ENCODE assay signal across 8 mouse cellular contexts in the genomic region with DNA sequence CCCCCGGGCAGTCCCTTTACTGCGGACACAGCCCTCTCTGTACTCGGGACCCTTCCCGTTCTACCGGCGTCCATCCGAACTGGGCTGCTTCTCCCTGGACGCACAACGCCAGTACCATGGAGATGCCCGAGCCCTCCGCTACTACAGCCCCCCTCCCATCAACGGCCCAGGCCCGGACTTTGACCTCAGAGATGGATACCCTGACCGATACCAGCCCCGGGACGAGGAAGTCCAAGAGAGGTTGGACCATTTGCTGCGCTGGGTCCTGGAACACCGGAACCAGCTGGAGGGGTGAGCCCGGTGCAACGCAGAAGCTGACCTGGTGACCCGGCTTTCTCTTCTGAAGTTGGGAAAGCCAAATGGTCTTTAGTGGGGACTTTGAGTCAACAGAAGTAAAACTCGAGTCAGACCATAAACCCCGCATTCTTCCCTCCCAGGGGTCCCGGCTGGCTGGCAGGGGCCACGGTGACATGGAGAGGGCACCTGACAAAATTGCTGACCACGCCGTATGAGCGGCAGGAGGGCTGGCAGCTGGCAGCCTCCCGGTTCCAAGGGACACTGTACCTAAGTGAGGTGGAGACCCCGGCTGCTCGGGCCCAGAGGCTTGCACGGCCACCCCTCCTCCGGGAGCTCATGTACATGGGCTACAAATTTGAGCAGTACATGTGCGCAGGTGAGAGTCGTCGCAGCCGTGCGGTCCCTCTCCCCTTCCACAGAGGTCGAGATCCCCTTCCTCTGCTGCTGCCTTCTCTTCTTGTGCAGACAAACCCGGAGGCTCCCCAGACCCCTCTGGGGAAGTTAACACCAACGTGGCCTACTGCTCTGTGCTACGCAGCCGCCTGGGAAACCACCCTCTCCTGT. TPM values are rescaled to one million over a fixed set of nuclear protein-coding genes. Genes with fewer than 3 reads are reported as not detected.
A peak's percentile ranks its signal among the peaks of the same experiment; 100 is the strongest.
DNase-seq lines count a peak whose midpoint lies in the region; ATAC-seq lines count a peak whose summit lies in the region.

No protein-coding gene starts in this region.

- DNase-seq in left cerebral cortex, postnatal 4 days: peak; percentile 23
- DNase-seq in left cerebral cortex, adult 11 months (ENCODE audit: low spot score): no peak
- no peak for DNase-seq in embryonic facial prominence, embryonic 11.5 days (ENCODE audit: low spot score)
- no peak for DNase-seq in hindbrain, embryonic 10.5 days (ENCODE audit: low spot score)
- DNase-seq in liver, embryonic 11.5 days (ENCODE audit: low spot score): no peak
- no peak for DNase-seq in urinary bladder, postnatal 25 days (ENCODE audit: low spot score)
- DNase-seq in frontal cortex, postnatal 36 days (ENCODE audit: low spot score in 2 of 2): no peak

- no peaks in the 10 kb centered on the region; the same call in none of the 2 replicates for H3K4me1 ChIP-seq in embryonic facial prominence, embryonic 11.5 days (ENCODE audit: control insufficient read depth, insufficient read depth, low read length)
- peaks cover 32% of the 10 kb centered on the region for H3K4me1 ChIP-seq in hindbrain, embryonic 10.5 days (replicated peaks)
- peaks cover 27% of the 10 kb centered on the region for H3K4me1 ChIP-seq in liver, embryonic 11.5 days (replicated peaks; ENCODE audit: control insufficient read depth, insufficient read depth, low read length)
- peaks cover 17% of the 10 kb centered on the region for H3K4me1 ChIP-seq in stomach, embryonic 14.5 days (ENCODE audit: control insufficient read depth, insufficient read depth, low read length)

- no peaks in the 10 kb centered on the region for H3K27me3 ChIP-seq in embryonic facial prominence, embryonic 11.5 days (ENCODE audit: control insufficient read depth, insufficient read depth, low read length)
- H3K27me3 ChIP-seq in hindbrain, embryonic 10.5 days (ENCODE audit: insufficient read depth, poor library complexity, severe bottlenecking): no peaks in the 10 kb centered on the region
- no peaks in the 10 kb centered on the region for H3K27me3 ChIP-seq in liver, embryonic 11.5 days (replicated peaks; ENCODE audit: control insufficient read depth, insufficient read depth, low read length)
- no peaks in the 10 kb centered on the region for H3K27me3 ChIP-seq in stomach, embryonic 14.5 days (ENCODE audit: control insufficient read depth, insufficient read depth, low read length)

- WGBS in embryonic facial prominence, embryonic 11.5 days: 36% methylated on average over 40 of the region's 43 CpGs
- 39% methylated on average over 43 of the region's 43 CpGs for WGBS in hindbrain, embryonic 10.5 days
- 35% methylated on average over 43 of the region's 43 CpGs for WGBS in liver, embryonic 11.5 days
- 35% methylated on average over 43 of the region's 43 CpGs for WGBS in stomach, embryonic 14.5 days

- H3K27ac ChIP-seq in embryonic facial prominence, embryonic 11.5 days (replicated peaks; ENCODE audit: low read depth, low read length): peak overlapping the region; percentile 35; the same call in 1 of the 2 replicates
- peak overlapping the region; percentile 87 for H3K27ac ChIP-seq in hindbrain, embryonic 10.5 days
- H3K27ac ChIP-seq in liver, embryonic 11.5 days (ENCODE audit: low read depth, low read length): peak overlapping the region; percentile 57
- H3K27ac ChIP-seq in stomach, embryonic 14.5 days (ENCODE audit: low read length): 0 out of 2 replicates have a peak overlapping the region, but pooled peaks have one; percentile 4

- 0 out of 2 replicates have a peak, but pooled peaks have one; percentile 22 for ATAC-seq in embryonic facial prominence, embryonic 11.5 days (replicated peaks; ENCODE audit: insufficient number of reproducible peaks, low FRiP score, low TSS enrichment, low read depth)
- ATAC-seq in liver, embryonic 11.5 days (replicated peaks; ENCODE audit: low FRiP score): 0 out of 2 replicates have a peak, but pooled peaks have one; percentile 4
- ATAC-seq in stomach, embryonic 14.5 days (ENCODE audit: insufficient number of reproducible peaks, insufficient read depth, low FRiP score, low read depth): peak; percentile 15; the same call in 1 of the 2 replicates

- peak overlapping the region; percentile 61 for H3K4me3 ChIP-seq in embryonic facial prominence, embryonic 11.5 days (ENCODE audit: low read depth, low read length)
- H3K4me3 ChIP-seq in hindbrain, embryonic 10.5 days: peak overlapping the region; percentile 86
- H3K4me3 ChIP-seq in liver, embryonic 11.5 days (ENCODE audit: low read depth, low read length): peak overlapping the region; percentile 71
- H3K4me3 ChIP-seq in stomach, embryonic 14.5 days (ENCODE audit: low read depth, low read length): peak overlapping the region; percentile 63

- peak overlapping the region; percentile 90 for H3K4me2 ChIP-seq in embryonic facial prominence, embryonic 11.5 days (ENCODE audit: low read depth, low read length)
- H3K4me2 ChIP-seq in liver, embryonic 11.5 days: peak overlapping the region; percentile 92
- H3K4me2 ChIP-seq in stomach, embryonic 14.5 days (replicated peaks; ENCODE audit: low read depth, low read length): peak overlapping the region; percentile 93

- H3K9me3 ChIP-seq in embryonic facial prominence, embryonic 11.5 days (replicated peaks; ENCODE audit: control insufficient read depth, low read length): no peaks in the 10 kb centered on the region
- H3K9me3 ChIP-seq in hindbrain, embryonic 10.5 days: no peaks in the 10 kb centered on the region
- H3K9me3 ChIP-seq in liver, embryonic 11.5 days (ENCODE audit: control insufficient read depth, low read length): no peaks in the 10 kb centered on the region
- no peaks in the 10 kb centered on the region for H3K9me3 ChIP-seq in stomach, embryonic 14.5 days (ENCODE audit: control insufficient read depth, low read depth, low read length)

- H3K9ac ChIP-seq in embryonic facial prominence, embryonic 11.5 days (replicated peaks; ENCODE audit: low read length): peak overlapping the region; percentile 71
- peak overlapping the region; percentile 74 for H3K9ac ChIP-seq in liver, embryonic 11.5 days (ENCODE audit: low read depth, low read length)
- peak overlapping the region; percentile 50 for H3K9ac ChIP-seq in stomach, embryonic 14.5 days (replicated peaks; ENCODE audit: low read depth, low read length)

- no peaks in the 10 kb centered on the region; the same call in 1 of the 2 replicates for H3K36me3 ChIP-seq in embryonic facial prominence, embryonic 11.5 days (replicated peaks; ENCODE audit: control insufficient read depth, insufficient read depth, low read depth, low read length)
- H3K36me3 ChIP-seq in hindbrain, embryonic 10.5 days: peaks cover 68% of the 10 kb centered on the region
- peaks cover 17% of the 10 kb centered on the region; the same call in 1 of the 2 replicates for H3K36me3 ChIP-seq in liver, embryonic 11.5 days (ENCODE audit: control insufficient read depth, insufficient read depth, low read length)
- peaks cover 33% of the 10 kb centered on the region for H3K36me3 ChIP-seq in stomach, embryonic 14.5 days (ENCODE audit: control insufficient read depth, insufficient read depth, low read length)

- intact Hi-C loops in left cerebral cortex, postnatal 4 days (cut with DNase I): loop anchor here (5.0 kb wide), 1 partner anchor 185 kb away; no protein-coding TSS in a partner anchor

RNA-seq across cellular contexts. Expression of gene Dxo, which starts 0.9 kb away (rescaled TPM):
- 10 to 100 TPM; 33.8 to 38.1 TPM for total RNA-seq in left cerebral cortex, postnatal 4 days (2021)
- 65.3 and 68.1 TPM in 2 replicates for polyA plus RNA-seq in embryonic facial prominence, embryonic 11.5 days (2014; fragmentation: Nextera tagmentation; extraction: Ambion mirVana)
- polyA plus RNA-seq in hindbrain, embryonic 10.5 days (2016; fragmentation: Nextera tagmentation; extraction: Ambion mirVana): 83.2 and 83.7 TPM in 2 replicates
- polyA plus RNA-seq in liver, embryonic 11.5 days (2014; fragmentation: Nextera tagmentation; extraction: Ambion mirVana): 55.4 and 56.3 TPM in 2 replicates
- polyA plus RNA-seq in stomach, embryonic 14.5 days (2014; fragmentation: Nextera tagmentation; extraction: Ambion mirVana): 52.9 and 56.4 TPM in 2 replicates

RNA-seq across cellular contexts. Expression of gene Stk19, which starts 0.9 kb away (rescaled TPM):
- 10 to 100 TPM; 47.9 to 48.2 TPM for total RNA-seq in left cerebral cortex, postnatal 4 days (2021)
- polyA plus RNA-seq in embryonic facial prominence, embryonic 11.5 days (2014; fragmentation: Nextera tagmentation; extraction: Ambion mirVana): 14.4 and 18.4 TPM in 2 replicates
- 29.0 and 34.4 TPM in 2 replicates for polyA plus RNA-seq in hindbrain, embryonic 10.5 days (2016; fragmentation: Nextera tagmentation; extraction: Ambion mirVana)
- 25.1 and 27.1 TPM in 2 replicates for polyA plus RNA-seq in liver, embryonic 11.5 days (2014; fragmentation: Nextera tagmentation; extraction: Ambion mirVana)
- polyA plus RNA-seq in stomach, embryonic 14.5 days (2014; fragmentation: Nextera tagmentation; extraction: Ambion mirVana): 22.3 and 27.3 TPM in 2 replicates

RNA-seq across cellular contexts. Expression of gene Skiv2l, which starts 12.3 kb away (rescaled TPM):
- total RNA-seq in left cerebral cortex, postnatal 4 days (2021): 10 to 100 TPM; 68.5 to 74.7 TPM
- 27.1 and 31.9 TPM in 2 replicates for polyA plus RNA-seq in embryonic facial prominence, embryonic 11.5 days (2014; fragmentation: Nextera tagmentation; extraction: Ambion mirVana)
- polyA plus RNA-seq in hindbrain, embryonic 10.5 days (2016; fragmentation: Nextera tagmentation; extraction: Ambion mirVana): 58.2 and 65.1 TPM in 2 replicates
- polyA plus RNA-seq in liver, embryonic 11.5 days (2014; fragmentation: Nextera tagmentation; extraction: Ambion mirVana): 43.7 and 44.8 TPM in 2 replicates
- polyA plus RNA-seq in stomach, embryonic 14.5 days (2014; fragmentation: Nextera tagmentation; extraction: Ambion mirVana): 37.7 and 39.5 TPM in 2 replicates

RNA-seq across cellular contexts. Expression of gene Nelfe, which starts 12.5 kb away (rescaled TPM):
- total RNA-seq in left cerebral cortex, postnatal 4 days (2021): 10 to 100 TPM; 31.7 to 32.8 TPM
- polyA plus RNA-seq in embryonic facial prominence, embryonic 11.5 days (2014; fragmentation: Nextera tagmentation; extraction: Ambion mirVana): 128 and 130 TPM in 2 replicates
- 137 and 139 TPM in 2 replicates for polyA plus RNA-seq in hindbrain, embryonic 10.5 days (2016; fragmentation: Nextera tagmentation; extraction: Ambion mirVana)
- polyA plus RNA-seq in liver, embryonic 11.5 days (2014; fragmentation: Nextera tagmentation; extraction: Ambion mirVana): 108 and 114 TPM in 2 replicates
- 101 and 114 TPM in 2 replicates for polyA plus RNA-seq in stomach, embryonic 14.5 days (2014; fragmentation: Nextera tagmentation; extraction: Ambion mirVana)

RNA-seq across cellular contexts. Expression of gene Cfb, which starts 24.6 kb away (rescaled TPM):
- total RNA-seq in left cerebral cortex, postnatal 4 days (2021): under 1 TPM; 0.28 to 0.66 TPM
- 1.2 and 2.0 TPM in 2 replicates for polyA plus RNA-seq in embryonic facial prominence, embryonic 11.5 days (2014; fragmentation: Nextera tagmentation; extraction: Ambion mirVana)
- 1.9 TPM in 2 replicates for polyA plus RNA-seq in hindbrain, embryonic 10.5 days (2016; fragmentation: Nextera tagmentation; extraction: Ambion mirVana)
- polyA plus RNA-seq in liver, embryonic 11.5 days (2014; fragmentation: Nextera tagmentation; extraction: Ambion mirVana): 67.6 and 74.9 TPM in 2 replicates
- polyA plus RNA-seq in stomach, embryonic 14.5 days (2014; fragmentation: Nextera tagmentation; extraction: Ambion mirVana): 6.7 and 9.4 TPM in 2 replicates

Comparison
In these comparisons a context has a peak if more than half of its experiments do, and no peak if none do; other contexts are left out.
1. H3K27ac ChIP-seq: peak in every context shown above with its lines; median percentile 87 in hindbrain, embryonic 10.5 days; 57 in liver, embryonic 11.5 days; 35 in embryonic facial prominence, embryonic 11.5 days; 4 in stomach, embryonic 14.5 days.